Mouse (Mus musculus): ENCODE data around the gene Kitl. TPM values are rescaled to one million over a fixed set of nuclear protein-coding genes. Genes with fewer than 3 reads are reported as not detected.

The Kitl gene
- polyA plus RNA-seq, 1 experiment: 7.8 TPM

DNA sequence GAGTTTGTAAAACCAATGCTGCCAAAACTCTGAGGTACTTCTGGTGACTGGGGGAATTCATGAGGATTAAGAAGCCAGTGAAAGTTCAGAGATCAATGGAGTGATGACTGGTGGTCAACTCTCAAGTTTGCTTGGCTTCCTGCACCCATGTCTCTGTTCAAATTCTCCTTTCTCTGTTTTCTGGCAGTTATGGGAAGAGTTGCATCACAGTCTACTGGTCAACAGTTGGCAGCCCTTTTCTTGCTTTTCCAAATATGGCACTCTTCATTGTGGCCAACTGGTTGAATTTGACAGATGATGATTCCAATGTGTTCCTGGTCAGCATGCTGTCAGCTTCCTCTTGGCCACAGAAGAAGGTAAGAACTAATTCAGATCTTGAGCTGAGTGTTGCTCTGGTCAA, 25.7 kb upstream of the Kitl start:
- Histone ChIP-seq H3K27ac (ENCODE audit: insufficient read depth, low read length) (no peak overlapping the region), H3K4me1 (ENCODE audit: control insufficient read depth, insufficient read depth, insufficient read length) (no peaks in the 10 kb centered on the region), H3K36me3 (ENCODE audit: control insufficient read depth, insufficient read depth, low read length) (no peaks in the 10 kb centered on the region), H3K27me3 (ENCODE audit: control insufficient read depth, insufficient read depth, low read length) (no peaks in the 10 kb centered on the region), H3K4me3 (ENCODE audit: extremely low read depth, insufficient read depth, insufficient read length) (no peak overlapping the region)
- no peak for DNase-seq (ENCODE audit: low read depth in 1 of 2, low spot score in 2 of 2)
- no peak for TF ChIP-seq POLR2A (IDR thresholded peaks at IDR 0.05; ENCODE audit: low read depth, low read length)
- TF ChIP-seq CTCF (IDR thresholded peaks at IDR 0.05; ENCODE audit: extremely low read depth, insufficient read depth, insufficient read length, insufficient replicate concordance): no peak

DNA sequence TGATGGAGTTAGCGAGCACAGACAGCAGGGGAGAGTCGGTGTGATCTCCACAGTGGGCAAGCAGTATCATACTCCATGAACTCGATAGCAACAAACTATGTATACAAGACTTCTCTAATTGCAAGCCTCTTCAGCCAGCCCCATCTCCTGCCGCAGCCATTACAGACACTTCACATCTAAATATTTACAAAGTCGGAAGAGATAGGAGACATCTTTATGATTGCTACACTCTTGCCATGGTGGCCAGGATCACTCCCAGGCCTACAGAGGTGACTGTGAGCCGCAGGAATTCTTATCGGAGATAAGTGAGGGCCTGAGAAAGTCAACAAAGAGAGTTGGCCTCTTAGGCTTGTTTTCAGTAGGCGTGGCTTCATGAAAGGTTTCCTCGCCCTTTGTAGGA, 23.3 kb upstream of the Kitl start:
- Histone ChIP-seq H3K4me3 (ENCODE audit: extremely low read depth, insufficient read depth, insufficient read length) (no peak overlapping the region), H3K27ac (ENCODE audit: insufficient read depth, low read length) (no peak overlapping the region), H3K4me1 (ENCODE audit: control insufficient read depth, insufficient read depth, insufficient read length) (no peaks in the 10 kb centered on the region), H3K27me3 (ENCODE audit: control insufficient read depth, insufficient read depth, low read length) (no peaks in the 10 kb centered on the region), H3K36me3 (ENCODE audit: control insufficient read depth, insufficient read depth, low read length) (no peaks in the 10 kb centered on the region)
- 76% methylated on average over 9 of the region's 9 CpGs for WGBS
- TF ChIP-seq CTCF (IDR thresholded peaks at IDR 0.05; ENCODE audit: extremely low read depth, insufficient read depth, insufficient read length, insufficient replicate concordance) (no peak), POLR2A (IDR thresholded peaks at IDR 0.05; ENCODE audit: low read depth, low read length) (no peak)
- DNase-seq (ENCODE audit: low read depth in 1 of 2, low spot score in 2 of 2): no peak

DNA sequence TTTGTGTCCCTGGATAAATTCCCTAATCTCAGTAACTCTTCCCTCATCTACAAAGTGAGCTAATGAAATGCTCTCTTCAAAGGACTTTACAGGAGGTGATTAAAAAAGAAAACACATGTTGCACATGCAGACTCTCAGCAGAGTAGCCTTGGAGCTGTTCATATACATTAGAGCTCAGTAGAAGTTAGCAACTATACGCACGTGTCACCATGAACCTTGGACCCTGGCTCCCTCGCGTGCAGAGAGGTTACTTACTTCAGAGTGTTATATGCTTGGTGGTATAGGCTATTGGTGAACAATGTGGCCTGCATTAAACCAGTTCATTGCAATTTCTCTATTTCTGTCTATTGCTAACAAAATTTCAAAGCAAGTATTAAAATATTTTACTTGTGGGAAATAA, 14.0 kb upstream of the Kitl start:
- Histone ChIP-seq H3K27ac (ENCODE audit: insufficient read depth, low read length) (no peak overlapping the region), H3K36me3 (ENCODE audit: control insufficient read depth, insufficient read depth, low read length) (no peaks in the 10 kb centered on the region), H3K27me3 (ENCODE audit: control insufficient read depth, insufficient read depth, low read length) (no peaks in the 10 kb centered on the region), H3K4me3 (ENCODE audit: extremely low read depth, insufficient read depth, insufficient read length) (no peak overlapping the region), H3K4me1 (ENCODE audit: control insufficient read depth, insufficient read depth, insufficient read length) (no peaks in the 10 kb centered on the region)
- WGBS: 88% methylated on average over 4 of the region's 4 CpGs
- no peak for DNase-seq (ENCODE audit: low read depth in 1 of 2, low spot score in 2 of 2)
- TF ChIP-seq POLR2A (IDR thresholded peaks at IDR 0.05; ENCODE audit: low read depth, low read length): no peak
- no peak for TF ChIP-seq CTCF (IDR thresholded peaks at IDR 0.05; ENCODE audit: extremely low read depth, insufficient read depth, insufficient read length, insufficient replicate concordance)

DNA sequence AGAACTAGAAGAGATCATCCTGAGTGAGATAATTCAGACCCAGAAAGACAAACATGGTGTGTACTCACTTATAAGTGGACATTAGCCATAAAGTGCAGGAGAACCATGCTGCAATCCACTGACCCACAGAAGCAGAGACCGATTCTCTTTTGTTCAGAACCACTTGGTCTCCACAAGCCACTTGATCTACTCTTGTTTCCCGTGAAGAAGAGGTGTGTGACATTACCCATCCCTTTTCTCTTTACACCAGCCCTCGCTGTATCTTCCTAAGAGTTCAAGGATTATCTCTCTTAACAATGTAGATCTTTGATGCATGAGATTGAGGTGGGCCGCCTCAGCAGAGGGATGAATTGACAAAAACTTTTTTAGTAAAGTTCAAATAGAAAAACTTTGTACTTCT, 11.6 kb upstream of the Kitl start:
- H3K36me3 ChIP-seq (ENCODE audit: control insufficient read depth, insufficient read depth, low read length): no peaks in the 10 kb centered on the region
- no peaks in the 10 kb centered on the region for H3K27me3 ChIP-seq (ENCODE audit: control insufficient read depth, insufficient read depth, low read length)
- no peak overlapping the region for H3K27ac ChIP-seq (ENCODE audit: insufficient read depth, low read length)
- WGBS: 95% methylated on average over 4 of the region's 4 CpGs
- no peak for DNase-seq (ENCODE audit: low read depth in 1 of 2, low spot score in 2 of 2)
- no peaks in the 10 kb centered on the region for H3K4me1 ChIP-seq (ENCODE audit: control insufficient read depth, insufficient read depth, insufficient read length)
- TF ChIP-seq CTCF (IDR thresholded peaks at IDR 0.05; ENCODE audit: extremely low read depth, insufficient read depth, insufficient read length, insufficient replicate concordance) (no peak), POLR2A (IDR thresholded peaks at IDR 0.05; ENCODE audit: low read depth, low read length) (no peak)
- H3K4me3 ChIP-seq (ENCODE audit: extremely low read depth, insufficient read depth, insufficient read length): no peak overlapping the region

DNA sequence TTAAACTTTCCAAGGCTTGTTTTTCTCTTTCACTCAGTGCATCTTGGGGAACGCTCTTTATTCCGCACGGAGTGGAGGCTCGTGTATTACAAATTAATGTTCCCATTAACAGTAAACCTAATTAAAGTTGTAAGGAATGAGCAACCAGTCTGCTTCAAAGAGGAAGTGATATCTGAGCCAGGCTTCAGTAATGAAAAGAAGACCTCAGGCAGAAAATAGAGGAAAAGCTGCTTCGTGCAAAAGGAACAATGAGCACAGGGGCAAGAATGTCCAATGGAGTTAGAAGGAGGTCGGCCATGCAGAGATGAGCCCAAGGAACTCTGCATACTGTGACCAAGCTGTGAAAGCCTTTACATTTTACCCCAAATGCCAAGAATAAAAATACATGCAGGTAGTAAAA, 5.7 kb upstream of the Kitl start:
- Histone ChIP-seq H3K4me1 (ENCODE audit: control insufficient read depth, insufficient read depth, insufficient read length) (no peaks in the 10 kb centered on the region), H3K36me3 (ENCODE audit: control insufficient read depth, insufficient read depth, low read length) (no peaks in the 10 kb centered on the region), H3K4me3 (ENCODE audit: extremely low read depth, insufficient read depth, insufficient read length) (no peak overlapping the region), H3K27ac (ENCODE audit: insufficient read depth, low read length) (no peak overlapping the region), H3K27me3 (ENCODE audit: control insufficient read depth, insufficient read depth, low read length) (no peaks in the 10 kb centered on the region)
- TF ChIP-seq POLR2A (IDR thresholded peaks at IDR 0.05; ENCODE audit: low read depth, low read length): no peak
- no peak for TF ChIP-seq CTCF (IDR thresholded peaks at IDR 0.05; ENCODE audit: extremely low read depth, insufficient read depth, insufficient read length, insufficient replicate concordance)
- DNase-seq (ENCODE audit: low read depth in 1 of 2, low spot score in 2 of 2): no peak
- 76% methylated on average over 6 of the region's 6 CpGs for WGBS

DNA sequence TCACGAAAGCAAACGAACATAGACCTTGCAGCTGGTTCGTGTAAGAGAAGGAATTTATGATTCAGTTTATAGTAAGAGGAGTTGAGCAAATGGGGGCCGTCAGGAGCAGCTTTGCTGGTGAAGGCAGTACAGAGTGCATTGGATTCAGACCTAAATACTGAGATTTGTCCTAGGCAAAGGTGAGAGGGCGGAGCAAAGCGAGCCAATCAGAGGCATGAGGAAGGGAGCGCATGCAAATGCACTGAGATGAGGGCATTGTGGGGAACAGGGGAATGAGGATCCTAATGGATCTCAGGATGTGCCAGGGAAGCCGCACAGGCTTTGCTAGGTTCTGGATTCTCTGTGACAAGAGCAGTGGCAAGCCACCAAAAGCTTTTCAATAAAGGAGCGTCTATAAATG, 5.1 kb upstream of the Kitl start:
- Histone ChIP-seq H3K27me3 (ENCODE audit: control insufficient read depth, insufficient read depth, low read length) (no peaks in the 10 kb centered on the region), H3K27ac (ENCODE audit: insufficient read depth, low read length) (no peak overlapping the region), H3K36me3 (ENCODE audit: control insufficient read depth, insufficient read depth, low read length) (no peaks in the 10 kb centered on the region), H3K4me3 (ENCODE audit: extremely low read depth, insufficient read depth, insufficient read length) (no peak overlapping the region), H3K4me1 (ENCODE audit: control insufficient read depth, insufficient read depth, insufficient read length) (no peaks in the 10 kb centered on the region)
- WGBS: 77% methylated on average over 9 of the region's 9 CpGs
- no peak for TF ChIP-seq POLR2A (IDR thresholded peaks at IDR 0.05; ENCODE audit: low read depth, low read length)
- TF ChIP-seq CTCF (IDR thresholded peaks at IDR 0.05; ENCODE audit: extremely low read depth, insufficient read depth, insufficient read length, insufficient replicate concordance): no peak
- DNase-seq (ENCODE audit: low read depth in 1 of 2, low spot score in 2 of 2): no peak

DNA sequence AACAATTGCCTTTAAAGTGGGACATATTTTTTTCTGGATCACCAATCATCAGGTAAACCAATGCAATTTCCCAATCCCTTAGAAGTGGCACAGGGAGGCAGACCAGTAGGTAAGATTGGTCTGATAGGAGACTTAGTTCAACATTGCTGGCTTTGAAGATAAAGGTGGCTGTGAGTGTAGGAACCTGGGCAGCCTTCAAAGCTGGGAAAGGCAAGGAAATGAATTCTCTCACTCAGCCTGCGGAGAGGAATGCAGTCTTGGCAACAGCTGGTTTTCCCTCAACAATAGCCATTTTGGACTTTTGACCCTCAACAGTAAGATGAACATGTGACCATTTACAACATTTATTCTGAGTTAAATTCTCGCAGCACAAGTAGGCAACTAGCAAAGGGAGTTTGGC, 1.3 kb upstream of the Kitl start:
- 67% methylated on average over 2 of the region's 2 CpGs for WGBS
- H3K27me3 ChIP-seq (ENCODE audit: control insufficient read depth, insufficient read depth, low read length): peaks cover 7% of the 10 kb centered on the region
- no peak overlapping the region for H3K4me3 ChIP-seq (ENCODE audit: extremely low read depth, insufficient read depth, insufficient read length)
- H3K4me1 ChIP-seq (ENCODE audit: control insufficient read depth, insufficient read depth, insufficient read length): peaks cover 2% of the 10 kb centered on the region; the same call in 1 of the 2 replicates
- no peak for DNase-seq (ENCODE audit: low read depth in 1 of 2, low spot score in 2 of 2)
- H3K27ac ChIP-seq (ENCODE audit: insufficient read depth, low read length): no peak overlapping the region
- TF ChIP-seq POLR2A (IDR thresholded peaks at IDR 0.05; ENCODE audit: low read depth, low read length) (no peak), CTCF (IDR thresholded peaks at IDR 0.05; ENCODE audit: extremely low read depth, insufficient read depth, insufficient read length, insufficient replicate concordance) (no peak)
- H3K36me3 ChIP-seq (ENCODE audit: control insufficient read depth, insufficient read depth, low read length): no peaks in the 10 kb centered on the region
